Mouse (Mus musculus) ES-E14 (cell line): ENCODE measurements around the gene Slc1a3. TPM values are rescaled to one million over a fixed set of nuclear protein-coding genes. Genes with fewer than 3 reads are reported as not detected.

ENCODE experiments used
- DNase-seq: peaks from one replicate; pipeline ENCODE4 v3.0.0-alpha.2; 2013; ENCODE audit warnings: low read depth, low spot score
- H3K27ac ChIP-seq: 2 replicates; pipeline ENCODE4 v1.5.1; 2012; ENCODE audit warnings: low read depth, mild to moderate bottlenecking, low read length, moderate library complexity, mixed read lengths; ENCODE audit not compliant: poor library complexity, insufficient read depth, severe bottlenecking
- H3K36me3 ChIP-seq: 2 replicates; pipeline ENCODE4 v1.6.1; 2012; ENCODE audit warnings: mild to moderate bottlenecking, low read length, moderate library complexity, mixed read lengths; ENCODE audit not compliant: control insufficient read depth, poor library complexity, insufficient read depth, severe bottlenecking
- H3K4me1 ChIP-seq, 2 experiments: fragments of 150-350 bp in 1 of 2; sonication (generic) in 1 of 2; 2 replicates each; pipeline ENCODE4 v1.6.1; 2012; ENCODE audit warnings: low read length in 2 of 2, mild to moderate bottlenecking in 1 of 2, mixed read lengths in 1 of 2; ENCODE audit not compliant: control insufficient read depth in 2 of 2, insufficient read depth in 2 of 2, poor library complexity in 1 of 2
- H3K4me3 ChIP-seq, 2 experiments: fragments of 150-350 bp in 1 of 2; sonication (generic) in 1 of 2; 2 replicates each; pipeline ENCODE4 v1.5.1; 2012; ENCODE audit warnings: low read length in 2 of 2, low read depth in 1 of 2, mild to moderate bottlenecking in 1 of 2, mixed read lengths in 1 of 2; ENCODE audit not compliant: insufficient read depth in 1 of 2, poor library complexity in 1 of 2, severe bottlenecking in 1 of 2
- H3K9ac ChIP-seq: 2 replicates; pipeline ENCODE4 v1.6.1; 2012; ENCODE audit warnings: low read depth, mild to moderate bottlenecking, low read length, mixed read lengths; ENCODE audit not compliant: poor library complexity, insufficient read depth, severe bottlenecking
- H3K9me3 ChIP-seq: fragments of 150-350 bp; sonication (generic); 2 replicates; pipeline ENCODE4 v1.6.1; 2012; ENCODE audit warnings: low read depth, mild to moderate bottlenecking, low read length; ENCODE audit not compliant: control insufficient read depth, insufficient read depth
- CHD2 ChIP-seq: IDR thresholded peaks from 2 replicates; pipeline ENCODE4 v1.6.1; 2014; ENCODE audit warnings: mild to moderate bottlenecking, low read depth, low read length, inconsistent platforms
- HCFC1 ChIP-seq: IDR thresholded peaks from 2 replicates; pipeline ENCODE4 v1.6.1; 2012; ENCODE audit warnings: low read length, inconsistent platforms, borderline replicate concordance; ENCODE audit not compliant: insufficient read depth
- MAFK ChIP-seq: IDR thresholded peaks from 2 replicates; pipeline ENCODE4 v1.6.1; 2014; ENCODE audit warnings: mild to moderate bottlenecking, low read depth, low read length, inconsistent platforms; ENCODE audit not compliant: insufficient read depth
- ZC3H11A ChIP-seq: IDR thresholded peaks from 2 replicates; pipeline ENCODE4 v1.6.1; 2012; ENCODE audit warnings: low read depth, mild to moderate bottlenecking, inconsistent platforms, low read length, borderline replicate concordance
- ZNF384 ChIP-seq: IDR thresholded peaks from 2 replicates; pipeline ENCODE4 v1.6.1; 2012; ENCODE audit warnings: low read depth, low read length, inconsistent platforms
- in situ Hi-C, 2 experiments: fragments of 600-800 bp; cut with MboI; formaldehyde crosslinking; loops; one replicate each; pipeline ENCODE4 v1.15.1; 2025; ENCODE audit warnings: low sequenced_read_pairs in 2 of 2, inconsistent platforms in 1 of 2; ENCODE audit not compliant: unreplicated experiment in 2 of 2
- total RNA-seq: library from RNA; depleted of rRNA; stranded (reverse); fragments of 300-350 nt; gene quantifications from 2 replicates; pipeline ENCODE4 v1.2.3, GENCODE M21; 2012

The Slc1a3 gene
- total RNA-seq, 1 experiment, result 17.8 TPM

DNA sequence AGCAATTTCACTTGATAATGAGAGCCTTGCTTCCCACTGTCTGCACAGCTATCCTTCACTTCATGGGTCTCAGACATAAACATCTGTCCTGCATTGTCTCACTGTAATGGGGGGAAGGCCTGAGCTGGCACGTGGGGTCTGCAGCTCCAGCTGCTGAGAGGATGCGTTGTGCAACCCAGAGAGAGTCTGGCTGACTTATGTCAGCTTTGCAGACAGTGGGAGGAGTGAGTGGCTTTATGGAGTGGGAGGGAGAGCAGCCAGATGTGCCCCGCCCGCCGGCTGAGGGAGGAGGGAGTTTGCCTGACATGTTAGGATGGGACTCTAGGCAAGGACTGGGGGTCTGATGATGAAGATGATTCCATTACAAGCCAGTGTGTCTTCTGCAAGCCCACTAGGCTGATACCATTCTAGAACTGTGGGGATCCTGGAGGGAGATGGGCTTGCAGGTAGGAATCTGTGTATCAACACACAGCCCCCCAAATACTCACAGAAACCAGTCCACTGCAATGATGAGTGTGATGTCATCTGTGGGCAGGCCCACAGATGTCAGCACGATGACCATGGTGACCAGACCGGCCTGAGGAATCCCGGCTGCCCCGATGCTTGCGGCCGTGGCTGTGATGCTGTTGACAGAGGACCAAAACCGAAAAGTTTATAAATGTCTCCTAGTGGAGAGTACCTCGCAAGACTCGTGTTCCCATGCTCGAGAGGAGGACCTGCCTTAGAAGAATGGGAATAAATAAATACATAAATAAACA, 71.8 kb downstream of the Slc1a3 start:
- no peak overlapping the region for H3K4me3 ChIP-seq
- no peak overlapping the region for H3K27ac ChIP-seq
- TF ChIP-seq ZC3H11A, result no peak
- no peak for TF ChIP-seq HCFC1
- TF ChIP-seq MAFK, result no peak
- TF ChIP-seq ZNF384, result no peak
- no peak for TF ChIP-seq CHD2
- peaks cover 17% of the 10 kb centered on the region for H3K36me3 ChIP-seq
- H3K9me3 ChIP-seq, result no peaks in the 10 kb centered on the region
- H3K4me1 ChIP-seq, result no peaks in the 10 kb centered on the region
- in situ Hi-C loops, result loop anchor here (10.0 kb wide), 1 partner anchor 236 kb away; no protein-coding TSS in a partner anchor
- H3K9ac ChIP-seq, result no peak overlapping the region
- DNase-seq, result no peak

DNA sequence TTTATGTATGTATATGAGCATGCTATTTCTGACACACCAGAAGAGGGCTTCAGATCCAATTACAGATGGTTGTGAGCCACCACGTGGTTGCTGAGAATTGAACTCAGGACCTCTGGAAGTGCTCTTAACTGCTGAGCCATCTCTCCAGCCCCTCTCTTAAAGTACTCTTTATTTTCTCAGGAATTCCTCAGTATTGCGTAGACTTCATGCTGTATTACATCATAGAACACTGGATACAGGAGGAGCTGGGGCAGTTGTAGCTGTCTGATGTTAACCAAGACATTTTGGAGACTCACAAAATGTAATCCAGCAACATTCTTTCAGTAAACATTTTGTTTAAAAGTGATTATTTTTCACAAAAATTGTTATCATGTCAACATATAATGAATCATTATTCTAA, 73.3 kb downstream of the Slc1a3 start:
- H3K9ac ChIP-seq, result no peak overlapping the region
- peaks cover 16% of the 10 kb centered on the region for H3K36me3 ChIP-seq
- no peak overlapping the region for H3K4me3 ChIP-seq
- no peak overlapping the region for H3K27ac ChIP-seq
- H3K9me3 ChIP-seq, result no peaks in the 10 kb centered on the region
- no peaks in the 10 kb centered on the region for H3K4me1 ChIP-seq
- in situ Hi-C loops, result loop anchor here (10.0 kb wide), 1 partner anchor 238 kb away; no protein-coding TSS in a partner anchor
- no peak for DNase-seq
- TF ChIP-seq CHD2 (no peak), ZNF384 (no peak), HCFC1 (no peak), MAFK (no peak), ZC3H11A (no peak)

DNA sequence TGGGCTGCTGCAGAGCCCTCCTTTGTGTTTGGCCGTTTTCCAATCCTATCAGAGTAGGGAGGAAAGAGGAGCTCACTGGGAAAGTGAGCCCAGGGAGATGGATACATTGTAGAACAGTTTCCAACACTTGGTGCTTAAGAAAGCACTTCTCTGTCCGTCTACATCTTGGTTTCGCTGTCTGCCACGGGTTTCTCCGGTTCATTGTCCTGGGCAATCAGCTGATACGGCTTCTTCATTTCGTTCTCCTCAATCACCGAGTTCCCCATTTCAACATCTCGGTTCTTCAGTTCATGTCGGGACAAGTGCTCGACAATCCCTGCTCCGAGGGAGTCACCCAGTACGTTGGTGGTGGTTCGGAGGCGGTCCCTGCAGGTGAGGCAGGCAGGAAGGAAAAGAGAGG, 74.6 kb downstream of the Slc1a3 start:
- Histone ChIP-seq H3K4me3 (no peak overlapping the region), H3K4me1 (no peaks in the 10 kb centered on the region), H3K9me3 (no peaks in the 10 kb centered on the region), H3K9ac (no peak overlapping the region), H3K27ac (no peak overlapping the region), H3K36me3 (peaks cover 13% of the 10 kb centered on the region)
- in situ Hi-C loops, result loop anchor here (10.0 kb wide), 1 partner anchor 239 kb away; no protein-coding TSS in a partner anchor
- TF ChIP-seq MAFK (no peak), HCFC1 (no peak), ZNF384 (no peak), ZC3H11A (no peak), CHD2 (no peak)
- no peak for DNase-seq

DNA sequence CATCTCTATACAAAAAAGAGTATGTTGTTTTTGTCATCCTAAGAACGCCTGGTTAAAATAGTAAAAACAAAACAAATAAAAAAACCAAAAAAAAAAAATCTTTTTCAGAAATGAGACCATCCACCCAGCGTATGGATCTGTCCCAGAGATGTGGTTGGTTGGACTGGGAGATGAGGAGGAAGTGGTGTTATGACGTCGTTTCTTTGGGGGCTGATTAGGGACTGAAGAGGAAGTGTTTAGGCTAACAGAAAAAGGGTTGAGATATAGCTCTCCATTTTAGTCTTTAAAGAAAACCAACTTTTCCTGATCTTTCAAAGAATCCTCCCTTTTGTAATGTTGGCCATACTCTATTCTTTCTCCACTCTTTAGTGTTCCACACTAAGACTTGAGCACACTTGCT, 75.8 kb downstream of the Slc1a3 start:
- no peak overlapping the region for H3K27ac ChIP-seq
- TF ChIP-seq HCFC1, result no peak
- TF ChIP-seq CHD2, result no peak
- no peak for TF ChIP-seq ZNF384
- TF ChIP-seq ZC3H11A, result no peak
- TF ChIP-seq MAFK, result no peak
- H3K9ac ChIP-seq, result no peak overlapping the region
- no peaks in the 10 kb centered on the region for H3K4me1 ChIP-seq
- in situ Hi-C loops, result loop anchor here (10.0 kb wide), 1 partner anchor 240 kb away; no protein-coding TSS in a partner anchor
- peaks cover 13% of the 10 kb centered on the region for H3K36me3 ChIP-seq
- H3K4me3 ChIP-seq, result no peak overlapping the region
- H3K9me3 ChIP-seq, result no peaks in the 10 kb centered on the region
- DNase-seq, result no peak

DNA sequence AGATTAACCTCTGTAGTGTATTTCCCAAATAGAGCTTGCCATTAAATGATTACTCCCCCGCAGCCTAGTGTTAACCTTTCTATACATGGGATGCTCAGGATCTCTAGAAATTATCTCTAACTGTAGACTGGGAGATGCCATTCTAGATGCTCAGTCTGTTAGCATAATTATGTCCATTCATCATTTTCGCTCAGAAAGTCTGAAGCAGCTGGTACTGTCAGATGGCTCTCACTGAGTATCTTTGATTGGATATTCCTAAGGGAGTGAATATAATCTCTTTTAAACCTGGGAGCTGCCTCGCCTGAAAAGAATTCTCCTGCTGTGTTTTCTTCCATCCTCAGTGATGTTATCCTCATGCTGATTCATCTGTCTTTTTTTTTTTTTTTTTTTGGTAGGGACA, 76.2 kb downstream of the Slc1a3 start:
- Histone ChIP-seq H3K36me3 (peaks cover 13% of the 10 kb centered on the region), H3K9me3 (no peaks in the 10 kb centered on the region), H3K4me1 (0 out of 4 replicates have a peak, but pooled peaks cover 0 to 1% of the 10 kb centered on the region in 2 experiments), H3K27ac (no peak overlapping the region), H3K9ac (no peak overlapping the region), H3K4me3 (no peak overlapping the region)
- TF ChIP-seq HCFC1 (no peak), ZC3H11A (no peak), ZNF384 (no peak), CHD2 (no peak), MAFK (no peak)
- in situ Hi-C loops, result loop anchor here (10.0 kb wide), 1 partner anchor 240 kb away; no protein-coding TSS in a partner anchor
- DNase-seq, result no peak
